Mouse (Mus musculus) gastrocnemius, adult 8-10 months (tissue): ENCODE data around the gene Stap1. TPM values are rescaled to one million over a fixed set of nuclear protein-coding genes. Genes with fewer than 3 reads are reported as not detected.

Experiments
- DNase-seq, 2 experiments: peaks; one replicate each; pipeline ENCODE4 v3.0.0; 2022; ENCODE audit warnings: low spot score in 2 of 2
- total RNA-seq, 4 experiments: library from RNA; stranded (reverse); gene quantifications; 2 replicates each; pipeline ENCODE4 v1.2.4; 2022

The Stap1 gene
- total RNA-seq, 4 experiments from 2014 or later = not detected

GRCm38 (mm10) chr5:86118457-86119094 is 47.0 kb downstream of the Stap1 start:
- DNase-seq = no peak

GRCm38 (mm10) chr5:86128749-86129148 is 57.2 kb downstream of the Stap1 start:
- no peak for DNase-seq

DNA sequence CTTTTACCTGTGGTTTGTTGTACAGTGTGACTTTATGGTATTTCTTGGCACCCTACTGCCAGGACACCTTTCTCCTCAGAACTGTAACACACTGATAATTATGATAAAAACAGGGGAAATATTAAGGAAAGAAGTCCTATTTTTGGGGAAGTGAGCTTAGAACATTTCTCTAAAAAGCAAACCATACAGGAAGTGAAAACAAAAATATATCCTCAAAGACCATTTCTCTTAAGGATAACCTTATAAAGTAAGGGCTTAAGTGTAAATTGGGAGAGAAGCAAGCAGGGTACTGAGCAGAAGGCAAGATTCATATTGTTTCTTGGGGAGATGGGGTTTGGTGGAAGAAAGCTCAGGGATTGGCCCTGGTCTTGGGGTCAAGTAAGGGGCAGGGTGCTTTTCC is 58.3 kb downstream of the Stap1 start:
- DNase-seq = no peak

Other genes starting within 250 kb of the Stap1 start
- 1 to 10 TPM; 2.3 to 3.3 (median 2.6) TPM for gene Cenpc1, start 6.2 kb upstream of the Stap1 start, total RNA-seq
- gene Uba6, start 101.1 kb downstream of the Stap1 start, total RNA-seq = 1 to 10 TPM; 4.5 to 5.9 (median 4.9) TPM
- not detected for gene Gnrhr, start 126.2 kb downstream of the Stap1 start, total RNA-seq
- gene Tmprss11c, start 217.6 kb downstream of the Stap1 start, total RNA-seq = not detected